Mouse (Mus musculus): Measurements from ENCODE around the gene Baiap2. TPM values are rescaled to one million over a fixed set of nuclear protein-coding genes. Genes with fewer than 3 reads are reported as not detected.

Baiap2 gene
- total and polyA plus RNA-seq, 3 experiments = 5.8 to 10.9 (median 10.3) TPM

DNA sequence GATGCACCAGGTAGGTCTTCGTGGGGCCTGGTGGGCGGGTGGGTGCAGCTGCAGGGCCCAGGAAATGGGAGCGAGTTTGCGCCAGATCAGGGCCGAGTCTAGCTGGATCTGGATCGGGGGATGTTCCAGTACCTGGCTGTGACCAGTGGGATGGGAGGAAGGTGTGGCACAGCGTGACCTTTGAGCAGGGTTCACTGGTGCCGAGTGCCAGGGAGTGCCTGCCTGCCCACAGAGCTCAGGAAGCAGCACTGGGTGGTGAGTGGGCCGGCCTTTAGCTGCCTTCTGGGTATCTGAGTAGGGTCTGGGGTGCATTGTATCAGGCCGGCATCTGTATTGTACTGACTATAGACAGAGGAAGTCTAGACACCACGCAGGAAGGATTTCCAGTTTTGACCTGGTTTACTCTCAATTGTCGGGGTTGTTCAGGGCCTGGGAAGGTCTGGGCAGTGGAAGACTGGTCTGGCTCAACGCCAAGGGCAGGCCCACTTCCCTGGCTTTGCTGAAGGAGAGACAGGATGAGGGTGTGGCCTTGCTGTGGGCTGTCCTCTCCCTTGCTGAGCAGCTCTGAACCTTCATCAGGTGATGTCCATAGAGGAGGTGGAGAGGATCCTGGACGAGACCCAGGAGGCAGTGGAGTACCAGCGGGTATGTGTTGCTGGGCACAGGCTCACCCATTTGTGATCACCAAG, 26.3 kb upstream of the Baiap2 start:
- no peak overlapping the region for H3K4me3 ChIP-seq
- no peaks in the 10 kb centered on the region for H3K27me3 ChIP-seq (ENCODE audit: control insufficient read depth, insufficient read depth, low read length)
- no peaks in the 10 kb centered on the region for H3K79me2 ChIP-seq (replicated peaks; ENCODE audit: control insufficient read depth, insufficient read depth, low read length)
- peaks cover 14% of the 10 kb centered on the region for H3K4me1 ChIP-seq (ENCODE audit: control insufficient read depth, insufficient read depth, low read length)
- peak overlapping the region; percentile 57 for H3K27ac ChIP-seq
- no peak overlapping the region for H3K9ac ChIP-seq (ENCODE audit: low read depth, low read length)
- peak; percentile 72 to 79 for DNase-seq
- no peak for TF ChIP-seq POLR2A (IDR thresholded peaks at IDR 0.05; ENCODE audit: insufficient read depth, low read depth, low read length)
- no peak for TF ChIP-seq EP300 (IDR thresholded peaks at IDR 0.05; ENCODE audit: insufficient read depth, low read depth, low read length)
- no peak for TF ChIP-seq CTCF (IDR thresholded peaks at IDR 0.05)
- intact Hi-C loops (cut with DNase I) = no loop called here
- WGBS = 40% methylated on average over 15 of the region's 15 CpGs
- H3K36me3 ChIP-seq (ENCODE audit: control insufficient read depth, insufficient read depth, low read length) = no peaks in the 10 kb centered on the region

GRCm38 (mm10) chr11:119916834-119917469, 25.6 kb upstream of the Baiap2 start:
- Histone ChIP-seq H3K4me1 (ENCODE audit: control insufficient read depth, insufficient read depth, low read length) (peaks cover 14% of the 10 kb centered on the region), H3K27me3 (ENCODE audit: control insufficient read depth, insufficient read depth, low read length) (no peaks in the 10 kb centered on the region), H3K4me3 (no peak overlapping the region), H3K79me2 (replicated peaks; ENCODE audit: control insufficient read depth, insufficient read depth, low read length) (no peaks in the 10 kb centered on the region), H3K9ac (ENCODE audit: low read depth, low read length) (no peak overlapping the region), H3K36me3 (ENCODE audit: control insufficient read depth, insufficient read depth, low read length) (no peaks in the 10 kb centered on the region), H3K27ac (peak overlapping the region; percentile 40; the same call in 1 of the 2 replicates)
- 58% methylated on average over 21 of the region's 21 CpGs for WGBS
- TF ChIP-seq EP300 (IDR thresholded peaks at IDR 0.05; ENCODE audit: insufficient read depth, low read depth, low read length) (no peak), CTCF (IDR thresholded peaks at IDR 0.05) (no peak), POLR2A (IDR thresholded peaks at IDR 0.05; ENCODE audit: insufficient read depth, low read depth, low read length) (no peak)
- no peak for DNase-seq
- intact Hi-C loops (cut with DNase I) = no loop called here

- no peak for DNase-seq
- no peak overlapping the region for H3K27ac ChIP-seq
- TF ChIP-seq CTCF (IDR thresholded peaks at IDR 0.05) (no peak), EP300 (IDR thresholded peaks at IDR 0.05; ENCODE audit: insufficient read depth, low read depth, low read length) (no peak), POLR2A (IDR thresholded peaks at IDR 0.05; ENCODE audit: insufficient read depth, low read depth, low read length) (no peak)
- H3K9ac ChIP-seq (ENCODE audit: low read depth, low read length) = no peak overlapping the region
- no peaks in the 10 kb centered on the region for H3K36me3 ChIP-seq (ENCODE audit: control insufficient read depth, insufficient read depth, low read length)
- intact Hi-C loops (cut with DNase I) = no loop called here
- no peaks in the 10 kb centered on the region for H3K79me2 ChIP-seq (replicated peaks; ENCODE audit: control insufficient read depth, insufficient read depth, low read length)
- H3K4me1 ChIP-seq (ENCODE audit: control insufficient read depth, insufficient read depth, low read length) = peaks cover 11% of the 10 kb centered on the region
- WGBS = 82% methylated on average over 7 of the region's 7 CpGs
- no peaks in the 10 kb centered on the region for H3K27me3 ChIP-seq (ENCODE audit: control insufficient read depth, insufficient read depth, low read length)
- H3K4me3 ChIP-seq = no peak overlapping the region
These were observed 24.0 kb upstream of the Baiap2 start for GRCm38 (mm10) chr11:119918521-119918920.

GRCm38 (mm10) chr11:119919432-119919831, 23.1 kb upstream of the Baiap2 start:
- DNase-seq = no peak
- no peak overlapping the region for H3K9ac ChIP-seq (ENCODE audit: low read depth, low read length)
- no peaks in the 10 kb centered on the region for H3K36me3 ChIP-seq (ENCODE audit: control insufficient read depth, insufficient read depth, low read length)
- no peak overlapping the region for H3K4me3 ChIP-seq
- 93% methylated on average over 4 of the region's 4 CpGs for WGBS
- H3K4me1 ChIP-seq (ENCODE audit: control insufficient read depth, insufficient read depth, low read length) = peaks cover 9% of the 10 kb centered on the region
- H3K79me2 ChIP-seq (replicated peaks; ENCODE audit: control insufficient read depth, insufficient read depth, low read length) = no peaks in the 10 kb centered on the region
- no peak overlapping the region for H3K27ac ChIP-seq
- TF ChIP-seq EP300 (IDR thresholded peaks at IDR 0.05; ENCODE audit: insufficient read depth, low read depth, low read length) (no peak), POLR2A (IDR thresholded peaks at IDR 0.05; ENCODE audit: insufficient read depth, low read depth, low read length) (no peak), CTCF (IDR thresholded peaks at IDR 0.05) (no peak)
- intact Hi-C loops (cut with DNase I) = no loop called here
- H3K27me3 ChIP-seq (ENCODE audit: control insufficient read depth, insufficient read depth, low read length) = no peaks in the 10 kb centered on the region

GRCm38 (mm10) chr11:119919897-119920296, 22.7 kb upstream of the Baiap2 start:
- H3K27me3 ChIP-seq (ENCODE audit: control insufficient read depth, insufficient read depth, low read length) = no peaks in the 10 kb centered on the region
- intact Hi-C loops (cut with DNase I) = no loop called here
- DNase-seq = peak; percentile 47 to 74
- no peaks in the 10 kb centered on the region for H3K79me2 ChIP-seq (replicated peaks; ENCODE audit: control insufficient read depth, insufficient read depth, low read length)
- peaks cover 6% of the 10 kb centered on the region for H3K4me1 ChIP-seq (ENCODE audit: control insufficient read depth, insufficient read depth, low read length)
- no peak overlapping the region for H3K9ac ChIP-seq (ENCODE audit: low read depth, low read length)
- H3K4me3 ChIP-seq = no peak overlapping the region
- TF ChIP-seq CTCF (IDR thresholded peaks at IDR 0.05) = peak; percentile 90
- TF ChIP-seq POLR2A (IDR thresholded peaks at IDR 0.05; ENCODE audit: insufficient read depth, low read depth, low read length) = no peak
- no peak overlapping the region for H3K27ac ChIP-seq
- WGBS = 64% methylated on average over 8 of the region's 8 CpGs
- H3K36me3 ChIP-seq (ENCODE audit: control insufficient read depth, insufficient read depth, low read length) = no peaks in the 10 kb centered on the region

- Histone ChIP-seq H3K4me3 (no peak overlapping the region), H3K27me3 (ENCODE audit: control insufficient read depth, insufficient read depth, low read length) (no peaks in the 10 kb centered on the region), H3K9ac (ENCODE audit: low read depth, low read length) (no peak overlapping the region), H3K27ac (no peak overlapping the region), H3K36me3 (ENCODE audit: control insufficient read depth, insufficient read depth, low read length) (no peaks in the 10 kb centered on the region), H3K4me1 (ENCODE audit: control insufficient read depth, insufficient read depth, low read length) (peaks cover 4% of the 10 kb centered on the region), H3K79me2 (replicated peaks; ENCODE audit: control insufficient read depth, insufficient read depth, low read length) (no peaks in the 10 kb centered on the region)
- no peak for TF ChIP-seq CTCF (IDR thresholded peaks at IDR 0.05)
- TF ChIP-seq EP300 (IDR thresholded peaks at IDR 0.05; ENCODE audit: insufficient read depth, low read depth, low read length) = no peak
- TF ChIP-seq POLR2A (IDR thresholded peaks at IDR 0.05; ENCODE audit: insufficient read depth, low read depth, low read length) = no peak
- DNase-seq = no peak
- 76% methylated on average over 5 of the region's 5 CpGs for WGBS
- intact Hi-C loops (cut with DNase I) = no loop called here
These were observed 21.9 kb upstream of the Baiap2 start for GRCm38 (mm10) chr11:119920668-119921067.

All from heart, adult 2 months (tissue).